Mouse (Mus musculus) CH12.LX (cell line): ENCODE results near the gene Tspan10.

Experiments
- CHD1 ChIP-seq: IDR thresholded peaks from 2 replicates; pipeline ENCODE4 v1.6.1; 2012; ENCODE audit warnings: low read depth, low read length, improper control_type of control experiment, inconsistent platforms
- CTCF ChIP-seq, 2 experiments: IDR thresholded peaks in 1 of 2; conservative IDR thresholded peaks in 1 of 2; 2 replicates each; pipeline ENCODE4 v1.5.1; 2011 to 2012; ENCODE audit warnings: low read depth in 2 of 2, low read length in 2 of 2, improper control_type of control experiment in 1 of 2, inconsistent platforms in 1 of 2, mild to moderate bottlenecking in 1 of 2, moderate library complexity in 1 of 2
- E2F4 ChIP-seq: IDR thresholded peaks from 2 replicates; pipeline ENCODE4 v1.6.1; 2011; ENCODE audit warnings: low read depth, low read length, improper control_type of control experiment; ENCODE audit not compliant: insufficient replicate concordance
- MEF2A ChIP-seq: IDR thresholded peaks from 2 replicates; pipeline ENCODE4 v1.6.1; 2014; ENCODE audit warnings: low read depth, mild to moderate bottlenecking, inconsistent platforms, low read length, improper control_type of control experiment, borderline replicate concordance
- MYC ChIP-seq: IDR thresholded peaks from 2 replicates; pipeline ENCODE4 v1.6.1; 2011; ENCODE audit warnings: low read depth, mild to moderate bottlenecking, improper control_type of control experiment, low read length
- POLR2A ChIP-seq: IDR thresholded peaks from 2 replicates; pipeline ENCODE4 v1.6.1; 2011; ENCODE audit warnings: low read depth, mild to moderate bottlenecking, improper control_type of control experiment, low read length
- POLR2AphosphoS2 ChIP-seq: IDR thresholded peaks from 2 replicates; pipeline ENCODE4 v1.6.1; 2011; ENCODE audit warnings: low read depth, low read length, improper control_type of control experiment
- TCF12 ChIP-seq: IDR thresholded peaks from 2 replicates; pipeline ENCODE4 v1.6.1; 2014; ENCODE audit warnings: low read depth, mild to moderate bottlenecking, inconsistent platforms, low read length, improper control_type of control experiment

- TF ChIP-seq POLR2A (no peak), CTCF (conservative IDR thresholded peaks at IDR 0.05 in 1 of 2, IDR thresholded peaks at IDR 0.05 in 1 of 2; ENCODE audit: low read depth in 2 of 2, low read length in 2 of 2) (no peak), CHD1 (no peak), MYC (peak; percentile 20; the same call in 1 of the 2 replicates), E2F4 (no peak), TCF12 (no peak), POLR2AphosphoS2 (no peak), MEF2A (no peak)
Measured at GRCm38 (mm10) chr11:120426727-120427126, 15.7 kb upstream of the Tspan10 start.
